Mouse (Mus musculus) forebrain, embryonic 15.5 days (tissue): ENCODE measurements at regions not wholly inside any gene's neighbourhood (a gene's known extent, or its start where the extent isn't known, plus 50 kb on each side); places are given as distances from the start of the nearest gene placed in this dataset.
"Not testable (repeated sequence)": the region's sequence is repeated elsewhere in the genome, so short reads cannot be mapped to it uniquely, and the experiment has no call there.

Experiments used
- ATAC-seq: fragments of 200-750 bp; cut with Nextera tagmentation; replicated peaks from 2 replicates; pipeline ENCODE4 v1.8.0; 2017; ENCODE audit warnings: mild to moderate bottlenecking, moderate TSS enrichment, moderate library complexity
- H3K27ac ChIP-seq: fragments of 300-500 bp; sonication (generic); replicated peaks from 2 replicates; pipeline ENCODE4 v1.5.1; 2015; ENCODE audit warnings: mild to moderate bottlenecking, inconsistent platforms
- H3K27me3 ChIP-seq: fragments of 300-500 bp; sonication (generic); 2 replicates; pipeline ENCODE4 v1.6.1; 2015; ENCODE audit warnings: inconsistent platforms
- H3K36me3 ChIP-seq: fragments of 300-500 bp; sonication (generic); 2 replicates; pipeline ENCODE4 v1.6.1; 2015; ENCODE audit warnings: mild to moderate bottlenecking, inconsistent platforms
- H3K4me1 ChIP-seq: fragments of 300-500 bp; sonication (generic); 2 replicates; pipeline ENCODE4 v1.6.1; 2015; ENCODE audit warnings: inconsistent platforms
- H3K4me2 ChIP-seq: fragments of 300-500 bp; sonication (generic); replicated peaks from 2 replicates; pipeline ENCODE4 v1.6.1; 2015; ENCODE audit warnings: mild to moderate bottlenecking, inconsistent platforms
- H3K4me3 ChIP-seq: fragments of 300-500 bp; sonication (generic); 2 replicates; pipeline ENCODE4 v1.5.1; 2015; ENCODE audit warnings: mild to moderate bottlenecking, inconsistent platforms
- H3K9ac ChIP-seq: fragments of 300-500 bp; sonication (generic); replicated peaks from 2 replicates; pipeline ENCODE4 v1.6.1; 2015; ENCODE audit warnings: mild to moderate bottlenecking, inconsistent platforms
- H3K9me3 ChIP-seq: fragments of 300-500 bp; sonication (generic); 2 replicates; pipeline ENCODE4 v1.6.1; 2016; ENCODE audit warnings: inconsistent platforms
- WGBS: fragments of 180-500 bp; shearing (Covaris S2); methylation state at CpG from one replicate; pipeline ENCODE4 v1.1.7; 2015; ENCODE audit warnings: mixed read lengths; 5-methylcytosine and 5-hydroxymethylcytosine counted together

DNA sequence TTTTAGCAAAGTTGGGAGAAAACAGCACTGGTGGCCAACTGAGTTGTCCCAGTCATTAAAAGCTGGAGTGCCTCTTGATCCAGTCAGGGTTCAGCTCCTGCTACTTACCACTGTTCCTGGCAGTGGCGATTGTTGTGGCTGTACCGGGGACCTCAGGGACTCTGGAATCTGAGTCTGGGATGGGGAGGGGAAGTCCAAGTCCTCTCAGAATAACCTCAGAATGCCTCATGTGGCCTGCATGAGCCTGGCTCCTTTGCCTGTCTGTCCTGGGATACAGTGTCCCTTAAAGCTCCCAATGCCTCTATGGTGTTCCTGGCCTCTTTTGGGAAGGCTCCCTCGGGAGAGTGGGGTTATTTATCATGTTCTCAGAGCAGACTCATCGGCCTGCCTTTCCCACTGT is 173.8 kb upstream of the Col8a1 start:
- Histone ChIP-seq H3K9me3 (no peaks in the 10 kb centered on the region), H3K27me3 (no peaks in the 10 kb centered on the region), H3K9ac (no peak overlapping the region), H3K4me3 (no peak overlapping the region), H3K36me3 (no peaks in the 10 kb centered on the region), H3K4me1 (peaks cover 5% of the 10 kb centered on the region; the same call in 1 of the 2 replicates), H3K4me2 (no peak overlapping the region), H3K27ac (no peak overlapping the region)
- ATAC-seq, result no peak
- 71% methylated on average over 4 of the region's 4 CpGs for WGBS

DNA sequence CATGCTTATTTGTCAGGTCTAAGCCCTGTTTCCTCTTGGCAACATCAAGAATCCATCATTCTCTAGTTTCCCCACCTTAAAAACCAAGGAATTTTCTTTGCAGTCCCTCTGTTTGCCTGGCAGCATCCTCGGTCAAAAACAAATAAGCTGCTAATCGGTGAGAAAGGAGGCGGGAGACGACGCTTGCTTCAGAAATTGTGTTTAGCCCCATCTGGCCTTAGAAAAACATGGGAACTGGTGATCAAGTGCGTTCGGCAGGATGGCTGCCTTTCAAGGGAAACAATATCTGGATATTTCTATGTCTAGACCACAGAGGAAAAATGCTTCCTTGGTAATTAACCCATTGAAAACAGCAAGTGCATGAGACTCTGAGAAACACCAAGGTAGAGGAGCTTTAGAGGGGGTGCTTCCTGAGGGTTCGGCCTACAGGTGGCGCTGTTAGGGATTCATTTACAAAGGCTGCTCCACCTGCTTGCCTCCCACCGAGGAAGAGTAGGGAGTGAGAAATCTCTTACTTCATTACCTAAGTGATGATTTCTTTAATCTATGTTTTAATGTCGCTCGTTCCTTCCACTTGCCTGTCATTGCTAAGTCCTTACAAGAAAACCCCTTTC is 174.7 kb upstream of the Col8a1 start:
- H3K4me3 ChIP-seq, result no peak overlapping the region
- H3K9me3 ChIP-seq, result no peaks in the 10 kb centered on the region
- H3K4me2 ChIP-seq, result no peak overlapping the region
- no peak for ATAC-seq
- H3K27me3 ChIP-seq, result no peaks in the 10 kb centered on the region
- H3K36me3 ChIP-seq, result no peaks in the 10 kb centered on the region
- H3K27ac ChIP-seq, result no peak overlapping the region
- no peak overlapping the region for H3K9ac ChIP-seq
- H3K4me1 ChIP-seq, result peaks cover 5% of the 10 kb centered on the region; the same call in 1 of the 2 replicates
- WGBS, result 70% methylated on average over 12 of the region's 12 CpGs

DNA sequence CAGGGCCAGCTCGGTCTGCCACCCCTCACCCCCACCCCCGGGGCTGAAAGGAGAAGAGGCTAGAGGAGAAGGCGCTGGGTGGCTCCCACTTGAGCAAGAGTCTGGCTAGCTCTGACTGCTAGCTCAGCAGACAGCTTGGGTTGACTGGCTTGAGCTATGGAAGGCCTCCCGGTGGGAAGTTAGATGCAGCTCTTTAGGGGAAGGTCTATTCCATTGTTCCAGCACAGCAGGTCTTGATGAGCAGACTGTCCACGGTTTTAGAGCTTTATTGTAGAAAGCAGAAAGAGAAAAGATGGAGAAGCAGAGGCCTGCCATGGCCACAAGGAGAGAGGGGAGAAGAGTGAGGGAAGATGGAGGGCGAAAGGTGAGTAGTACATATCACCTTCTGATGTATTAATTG is 190.9 kb upstream of the Col8a1 start:
- WGBS, result 28% methylated on average over 6 of the region's 6 CpGs
- Histone ChIP-seq H3K27ac (no peak overlapping the region), H3K4me3 (no peak overlapping the region), H3K4me1 (no peaks in the 10 kb centered on the region), H3K4me2 (no peak overlapping the region), H3K9ac (no peak overlapping the region), H3K9me3 (no peaks in the 10 kb centered on the region), H3K36me3 (no peaks in the 10 kb centered on the region), H3K27me3 (no peaks in the 10 kb centered on the region)
- ATAC-seq, result no peak

DNA sequence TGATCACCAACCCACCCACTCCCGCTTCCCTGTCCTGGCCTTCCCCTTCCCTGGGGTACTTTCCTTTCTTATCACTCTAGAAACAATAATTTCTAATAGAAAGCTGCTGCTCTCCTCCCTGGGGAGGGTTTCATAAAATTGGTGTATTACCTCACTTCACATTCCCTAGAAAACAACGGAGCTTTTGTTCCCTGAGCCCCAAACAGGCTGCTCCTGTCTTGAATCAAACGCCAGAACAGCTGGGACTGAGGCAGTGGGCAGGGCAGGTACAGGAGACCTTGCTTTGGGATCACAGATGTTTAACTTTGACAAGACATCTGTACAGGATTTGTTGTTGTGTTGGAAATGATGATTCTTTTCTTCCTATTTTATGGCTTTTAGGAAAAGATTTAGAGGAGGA is 192.8 kb upstream of the Col8a1 start:
- Histone ChIP-seq H3K4me1 (no peaks in the 10 kb centered on the region), H3K9me3 (no peaks in the 10 kb centered on the region), H3K36me3 (no peaks in the 10 kb centered on the region), H3K4me3 (no peak overlapping the region), H3K9ac (no peak overlapping the region), H3K4me2 (no peak overlapping the region), H3K27ac (no peak overlapping the region), H3K27me3 (no peaks in the 10 kb centered on the region)
- no peak for ATAC-seq
- WGBS, result 33% methylated on average over 3 of the region's 3 CpGs

DNA sequence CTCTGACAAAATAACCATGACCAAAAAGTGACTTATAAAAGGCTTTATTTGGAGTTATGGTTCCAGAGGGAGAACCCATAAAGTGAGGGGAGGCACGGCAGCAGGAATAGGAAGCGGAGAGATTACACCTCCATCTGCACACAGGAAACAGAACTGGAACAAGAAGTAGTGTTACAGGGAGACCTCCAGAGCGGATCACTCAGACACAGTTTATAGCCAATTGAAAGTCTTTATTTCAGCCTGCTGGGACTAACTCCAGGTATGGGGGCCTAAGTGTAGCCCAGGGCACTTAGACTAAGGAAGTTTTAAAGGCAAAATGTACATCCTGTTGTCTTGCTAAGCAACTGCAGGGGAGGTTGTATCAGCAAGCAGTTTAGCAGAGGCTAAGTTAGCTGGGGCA is 195.1 kb upstream of the Col8a1 start:
- H3K4me1 ChIP-seq, result no peaks in the 10 kb centered on the region
- no peaks in the 10 kb centered on the region for H3K36me3 ChIP-seq
- ATAC-seq, result no peak
- WGBS, result 86% methylated on average over 3 of the region's 3 CpGs
- H3K27ac ChIP-seq, result no peak overlapping the region
- H3K4me2 ChIP-seq, result no peak overlapping the region
- no peak overlapping the region for H3K9ac ChIP-seq
- H3K9me3 ChIP-seq, result no peaks in the 10 kb centered on the region
- no peaks in the 10 kb centered on the region for H3K27me3 ChIP-seq
- no peak overlapping the region for H3K4me3 ChIP-seq

DNA sequence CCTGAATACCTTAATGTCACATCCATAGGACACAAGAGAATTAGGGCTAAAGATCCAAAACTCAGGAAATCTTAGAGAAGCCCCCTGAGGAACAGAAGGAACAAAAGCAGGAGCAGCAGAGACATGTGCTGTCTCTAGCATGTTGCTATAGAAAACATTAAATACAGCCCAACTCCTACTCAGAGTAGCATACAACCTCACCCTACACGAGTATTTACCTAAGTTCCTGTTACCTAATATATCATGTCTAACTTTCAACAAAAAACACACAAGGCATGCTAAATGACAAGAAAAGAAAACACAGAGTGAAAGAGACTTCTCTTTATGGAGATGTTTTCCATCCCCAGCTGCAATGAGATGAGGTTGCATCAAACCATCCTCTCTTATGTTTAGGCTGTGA is 216.4 kb upstream of the Col8a1 start:
- no peak overlapping the region for H3K27ac ChIP-seq
- no peaks in the 10 kb centered on the region for H3K9me3 ChIP-seq
- H3K36me3 ChIP-seq, result no peaks in the 10 kb centered on the region
- no peak overlapping the region for H3K9ac ChIP-seq
- 66% methylated on average over 1 of the region's 1 CpGs for WGBS
- no peak overlapping the region for H3K4me3 ChIP-seq
- H3K4me1 ChIP-seq, result no peaks in the 10 kb centered on the region
- no peak overlapping the region for H3K4me2 ChIP-seq
- H3K27me3 ChIP-seq, result no peaks in the 10 kb centered on the region
- no peak for ATAC-seq

DNA sequence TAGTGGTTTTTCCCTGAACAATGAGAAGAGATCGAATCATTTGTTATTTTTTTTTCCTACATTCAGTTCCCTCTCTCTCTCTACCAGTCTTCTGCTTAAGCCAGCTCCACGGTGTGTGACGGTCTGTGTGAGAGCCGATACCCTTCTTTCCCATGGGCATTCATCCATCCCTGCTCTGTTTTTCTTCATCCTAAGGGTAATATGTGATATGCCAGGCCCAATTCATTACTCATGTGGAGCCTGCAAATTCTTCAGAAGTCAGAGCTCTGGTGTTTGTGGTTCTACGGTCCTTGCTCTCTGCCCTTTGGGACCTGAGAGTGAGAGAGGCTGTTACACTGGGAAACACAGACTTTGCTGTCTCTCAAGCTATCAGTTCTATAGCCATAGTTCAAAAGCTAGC is 229.6 kb upstream of the Col8a1 start:
- no peak for ATAC-seq
- 88% methylated on average over 5 of the region's 5 CpGs for WGBS

DNA sequence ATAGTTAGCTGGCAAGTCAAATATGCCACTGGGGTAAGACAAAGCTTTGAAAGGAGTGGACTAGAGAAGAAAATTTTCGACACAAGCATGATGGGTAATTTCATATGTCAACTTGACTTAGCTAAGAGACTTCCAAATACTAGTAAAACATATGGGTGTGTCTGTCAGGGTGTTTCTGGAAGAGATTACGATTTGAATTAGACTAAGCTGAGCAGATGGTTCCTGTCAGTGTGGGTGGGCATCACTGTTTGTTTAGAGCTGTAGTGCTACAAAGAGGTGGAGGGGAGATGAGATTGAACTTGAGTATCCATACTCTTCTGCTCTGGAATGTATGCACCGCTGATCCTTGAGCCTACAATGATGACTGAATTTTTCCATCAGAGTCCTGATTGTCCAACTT is 251.2 kb upstream of the Col8a1 start:
- H3K27me3 ChIP-seq, result no peaks in the 10 kb centered on the region
- WGBS, result 67% methylated on average over 3 of the region's 3 CpGs
- H3K9ac ChIP-seq, result no peak overlapping the region
- no peak overlapping the region for H3K27ac ChIP-seq
- no peak overlapping the region for H3K4me3 ChIP-seq
- H3K36me3 ChIP-seq, result no peaks in the 10 kb centered on the region
- no peaks in the 10 kb centered on the region for H3K9me3 ChIP-seq
- H3K4me2 ChIP-seq, result no peak overlapping the region
- no peaks in the 10 kb centered on the region for H3K4me1 ChIP-seq
- 0 out of 2 replicates have a peak, but pooled peaks have one; percentile 41 for ATAC-seq

More for the DNA sequence above, 229.6 kb upstream of the Col8a1 start:
- Histone ChIP-seq H3K9ac (no peak overlapping the region), H3K4me1 (no peaks in the 10 kb centered on the region), H3K4me2 (no peak overlapping the region), H3K27ac (no peak overlapping the region), H3K4me3 (no peak overlapping the region), H3K36me3 (no peaks in the 10 kb centered on the region), H3K9me3 (no peaks in the 10 kb centered on the region), H3K27me3 (no peaks in the 10 kb centered on the region)

DNA sequence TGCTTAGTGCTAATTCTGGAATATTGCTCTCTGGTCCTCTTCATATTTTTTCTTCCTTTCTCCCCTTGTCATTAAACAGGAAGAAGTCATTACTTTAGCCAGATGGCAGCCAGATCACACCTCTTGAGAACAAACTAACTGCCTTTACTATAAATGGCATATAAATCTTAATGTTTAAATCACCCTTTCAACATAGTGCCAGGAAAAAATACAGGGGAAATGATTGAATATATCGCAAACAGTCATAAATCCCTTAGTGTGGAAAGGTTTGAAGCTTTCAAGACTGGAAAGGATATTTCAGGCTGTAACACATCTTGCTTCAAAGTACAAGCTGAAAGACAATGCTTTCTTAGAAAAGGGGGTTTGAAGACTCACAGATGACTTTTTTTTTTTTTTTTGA is 259.0 kb upstream of the Col8a1 start:
- ATAC-seq, result no peak
- Histone ChIP-seq H3K9me3 (no peaks in the 10 kb centered on the region), H3K36me3 (no peaks in the 10 kb centered on the region), H3K27me3 (no peaks in the 10 kb centered on the region), H3K27ac (no peak overlapping the region), H3K4me2 (no peak overlapping the region), H3K4me3 (no peak overlapping the region), H3K4me1 (no peaks in the 10 kb centered on the region), H3K9ac (no peak overlapping the region)
- WGBS, result 75% methylated on average over 1 of the region's 1 CpGs

DNA sequence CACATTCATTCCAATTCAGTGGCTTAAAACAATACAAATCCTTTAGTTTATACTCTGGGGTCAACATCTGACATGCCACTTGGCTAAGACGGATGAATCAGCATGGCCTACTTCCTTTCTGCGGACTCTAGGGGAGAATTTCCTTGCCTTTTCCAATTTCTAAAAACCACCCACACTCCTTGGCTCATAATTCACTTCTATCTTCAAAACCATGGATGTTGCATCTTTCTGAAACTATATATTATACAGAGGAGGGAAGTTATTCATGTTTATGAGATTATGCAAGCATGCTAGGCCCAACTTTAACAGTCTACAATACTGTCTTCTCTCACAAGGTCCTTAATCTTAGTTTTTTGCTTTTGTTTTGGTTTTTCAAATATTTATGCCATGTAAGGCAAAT is 273.0 kb upstream of the Col8a1 start:
- H3K9me3 ChIP-seq, result no peaks in the 10 kb centered on the region
- WGBS, result 84% methylated on average over 2 of the region's 2 CpGs
- ATAC-seq, result no peak

DNA sequence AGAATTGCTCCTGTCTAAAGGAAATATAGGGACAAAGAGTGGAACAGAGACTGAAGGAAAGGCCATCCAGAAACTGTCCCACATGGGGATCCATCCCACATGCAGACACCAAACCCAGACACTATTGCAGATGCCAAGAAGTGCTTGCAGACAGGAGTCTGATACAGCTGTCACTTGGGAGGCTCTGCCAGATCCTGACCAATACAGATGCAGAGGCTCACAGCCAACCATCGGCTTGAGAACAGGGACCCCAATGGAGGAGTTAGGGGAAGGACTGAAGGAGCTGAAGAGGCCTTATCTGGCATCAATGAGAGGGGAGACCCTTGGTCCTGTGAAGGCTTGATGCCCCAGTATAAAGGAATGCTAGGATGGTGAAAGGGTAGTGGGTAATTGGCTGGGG is 274.0 kb upstream of the Col8a1 start:
- ATAC-seq, H3K4me3 ChIP-seq, H3K36me3 ChIP-seq, H3K27ac ChIP-seq, H3K4me1 ChIP-seq, H3K9ac ChIP-seq, H3K27me3 ChIP-seq, H3K9me3 ChIP-seq, H3K4me2 ChIP-seq: not testable (repeated sequence)
- 86% methylated on average over 1 of the region's 1 CpGs for WGBS

More for the DNA sequence above, 273.0 kb upstream of the Col8a1 start:
- no peaks in the 10 kb centered on the region for H3K4me1 ChIP-seq
- no peak overlapping the region for H3K4me3 ChIP-seq
- no peaks in the 10 kb centered on the region for H3K27me3 ChIP-seq
- no peak overlapping the region for H3K4me2 ChIP-seq
- no peak overlapping the region for H3K27ac ChIP-seq
- no peak overlapping the region for H3K9ac ChIP-seq
- no peaks in the 10 kb centered on the region for H3K36me3 ChIP-seq

DNA sequence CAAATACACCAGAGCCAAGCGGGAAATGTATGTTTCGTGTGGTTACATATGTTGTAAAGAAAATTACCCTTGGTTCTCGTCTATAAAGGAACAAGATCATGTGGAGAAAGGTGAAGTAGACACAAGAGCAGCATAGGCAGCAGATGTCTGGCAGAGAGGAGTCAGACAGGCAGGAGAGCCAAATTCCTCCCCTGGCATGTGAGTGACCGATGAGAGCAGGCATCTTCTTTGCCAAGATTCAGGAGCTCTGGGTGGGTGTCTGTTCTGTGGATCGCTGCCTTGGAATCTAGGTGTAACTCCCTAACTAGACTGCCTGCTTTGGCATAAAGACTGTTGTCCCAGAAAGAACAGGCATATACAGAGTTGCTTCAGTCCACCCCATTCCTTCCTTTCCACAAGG is 275.1 kb upstream of the Col8a1 start:
- no peak overlapping the region for H3K4me3 ChIP-seq
- H3K9me3 ChIP-seq, result no peaks in the 10 kb centered on the region
- no peaks in the 10 kb centered on the region for H3K27me3 ChIP-seq
- no peak overlapping the region for H3K4me2 ChIP-seq
- ATAC-seq, result peak; percentile 51; the same call in 1 of the 2 replicates
- H3K36me3 ChIP-seq, result no peaks in the 10 kb centered on the region
- no peaks in the 10 kb centered on the region for H3K4me1 ChIP-seq
- WGBS, result 72% methylated on average over 5 of the region's 5 CpGs
- H3K27ac ChIP-seq, result no peak overlapping the region
- H3K9ac ChIP-seq, result no peak overlapping the region

DNA sequence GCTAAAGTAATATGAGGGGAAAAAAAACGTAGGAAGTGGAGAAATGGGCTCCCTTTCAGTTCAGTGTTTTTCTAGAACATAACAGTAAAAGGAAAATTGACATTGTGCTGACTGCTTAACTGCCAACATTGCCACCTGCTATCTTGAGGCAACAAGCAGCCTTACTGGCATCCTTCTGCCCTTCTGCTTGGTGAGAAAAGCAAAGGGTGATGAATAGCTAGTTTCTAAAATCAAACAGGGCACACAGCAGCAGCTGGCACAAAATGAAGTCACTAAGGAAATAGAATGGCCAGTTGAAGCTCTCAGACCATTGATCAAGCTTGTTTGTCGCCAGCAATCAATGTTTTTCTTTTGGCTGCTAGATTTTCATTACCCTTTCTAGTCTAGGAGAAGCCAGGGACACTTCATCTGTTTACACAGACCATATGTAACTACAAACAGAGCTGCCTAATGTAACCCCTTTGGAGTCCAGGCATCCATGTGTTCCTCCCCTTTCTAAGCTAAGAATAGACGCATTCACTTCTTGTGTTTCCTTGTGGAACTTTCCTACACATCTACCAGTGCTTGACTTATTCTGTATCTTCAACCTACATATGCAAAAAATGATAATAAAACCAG is 314.2 kb upstream of the Col8a1 start:
- Histone ChIP-seq H3K27me3 (no peaks in the 10 kb centered on the region), H3K4me1 (no peaks in the 10 kb centered on the region), H3K27ac (no peak overlapping the region), H3K4me2 (no peak overlapping the region), H3K4me3 (no peak overlapping the region), H3K36me3 (no peaks in the 10 kb centered on the region), H3K9ac (no peak overlapping the region), H3K9me3 (no peaks in the 10 kb centered on the region)
- peak; percentile 69 for ATAC-seq
- WGBS, result 64% methylated on average over 3 of the region's 3 CpGs
